Mouse (Mus musculus) kidney, adult 2 months (tissue): Measurements from ENCODE around the gene Vgll4.

Experiments used
- CTCF ChIP-seq: fragments of 200-500 bp; conservative IDR thresholded peaks from 2 replicates; pipeline ENCODE4 v1.5.1; 2011; ENCODE audit warnings: low read depth, mild to moderate bottlenecking, control low read depth, low read length, moderate library complexity, mixed read lengths; ENCODE audit not compliant: insufficient read depth, insufficient read length
- POLR2A ChIP-seq: fragments of 200-500 bp; IDR thresholded peaks from one replicate; pipeline ENCODE4 v1.6.1; 2011; ENCODE audit warnings: low read depth, low read length, control low read depth

GRCm38 (mm10) chr6:114862046-114862445 lies 107.7 kb downstream of the Vgll4 start:
- TF ChIP-seq CTCF (no peak), POLR2A (no peak)
